Mouse (Mus musculus) kidney, adult 10 weeks (tissue): ENCODE measurements around the gene H2-Q4. TPM values are rescaled to one million over a fixed set of nuclear protein-coding genes. Genes with fewer than 3 reads are reported as not detected.

ENCODE experiments used
- polyA plus RNA-seq: library from polyadenylated mRNA; stranded (reverse); fragments of 350-450 nt; fragmentation: Illumina TruSeq; extraction: RNeasy Lipid Tissue Mini Kit (QIAGEN cat#74804); gene quantifications from one replicate; pipeline ENCODE4 v1.2.3, GENCODE M21; 2014; ENCODE audit warnings: low read depth, low replicate concordance

Gene H2-Q4
- polyA plus RNA-seq: 13.7 TPM

DNA sequence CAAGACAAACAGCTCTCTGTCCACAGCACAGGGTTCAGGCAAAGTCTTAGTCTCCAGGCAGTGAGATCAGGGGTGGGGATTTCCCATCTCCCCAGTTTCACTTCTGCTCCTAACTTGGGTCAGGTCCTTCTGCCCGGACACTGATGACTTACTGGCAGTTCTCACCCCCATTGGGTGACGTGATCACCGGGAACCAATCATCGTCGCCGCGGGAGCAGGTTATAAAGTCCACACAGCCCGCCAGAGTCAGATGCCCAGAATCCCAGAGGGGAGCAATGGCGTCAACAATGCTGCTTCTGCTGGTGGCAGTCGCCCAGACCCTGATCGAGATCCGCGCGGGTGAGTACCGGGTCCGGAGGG is at the start of gene H2-Q4:
H2-Q4 (plus strand) TSS at position 249 of the 360 bp plus-strand sequence.

DNA sequence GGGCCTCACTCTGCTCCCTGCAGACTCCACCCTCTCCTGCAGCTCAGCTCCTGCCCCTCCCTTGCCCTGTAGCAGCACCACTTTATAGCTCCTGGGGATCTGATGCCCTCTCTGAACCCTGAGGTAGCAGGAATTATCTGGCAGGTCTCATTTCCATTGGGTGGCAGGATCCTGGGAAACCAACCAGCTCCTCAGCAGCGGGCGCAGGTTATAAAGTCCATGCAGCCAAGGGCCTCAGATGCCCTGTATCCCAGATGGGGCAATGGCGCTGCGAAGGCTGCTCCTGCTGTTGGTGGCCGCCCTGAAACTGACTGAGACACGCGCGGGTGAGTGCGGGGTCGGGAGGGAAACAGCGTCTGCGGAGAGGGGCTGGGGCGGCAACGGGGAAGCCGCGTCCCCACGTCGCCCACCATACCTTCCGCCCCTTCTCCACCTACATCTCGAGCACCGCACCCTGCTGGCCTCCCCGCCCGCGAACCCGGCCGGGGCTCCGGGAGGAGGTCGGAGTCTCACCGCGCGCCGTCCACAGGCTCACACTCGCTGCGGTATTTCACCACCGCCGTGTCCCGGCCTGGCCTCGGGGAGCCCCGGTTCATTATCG is 37.2 kb upstream of the H2-Q4 start, which contains the start of gene H2-Q2:
H2-Q2 (plus strand) TSS at position 172 of the 601 bp plus-strand sequence.

DNA sequence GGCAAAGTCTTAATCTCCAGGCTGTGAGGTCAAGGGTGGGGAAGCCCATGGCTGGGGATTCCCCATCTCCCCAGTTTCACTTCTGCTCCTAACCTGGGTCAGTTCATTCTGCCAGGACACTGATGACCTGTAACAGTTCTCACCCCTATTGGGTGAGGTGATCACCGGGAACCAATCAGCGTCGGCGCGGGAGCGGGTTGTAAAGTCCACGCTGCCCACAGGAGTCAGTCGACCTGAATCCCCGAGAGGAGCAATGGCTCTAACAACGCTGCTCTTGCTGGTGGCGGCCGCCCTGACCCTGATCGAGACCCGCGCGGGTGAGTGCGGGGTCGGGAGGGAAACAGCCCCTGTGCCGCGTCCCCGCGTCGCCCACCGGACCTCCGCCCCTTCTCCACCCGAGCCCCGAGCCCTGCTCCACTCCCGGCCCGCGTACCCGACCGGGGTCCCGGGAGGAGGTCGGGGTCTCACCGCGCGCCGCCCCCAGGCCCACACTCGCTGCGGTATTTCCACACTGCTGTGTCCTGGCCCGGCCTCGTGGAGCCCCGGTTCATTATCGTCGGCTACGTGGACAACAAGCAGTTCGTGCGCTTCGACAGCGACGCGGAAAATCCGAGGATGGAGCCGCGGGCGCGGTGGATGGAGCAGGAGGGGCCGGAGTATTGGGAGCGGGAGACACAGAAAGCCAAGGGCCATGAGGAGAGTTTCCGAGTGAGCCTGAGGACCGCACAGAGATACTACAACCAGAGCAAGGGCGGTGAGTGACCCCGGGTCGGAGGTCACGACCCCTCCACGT is 45.4 kb downstream of the H2-Q4 start, which contains the start of gene H2-Q6:
H2-Q6 (plus strand) TSS at position 227 of the 793 bp plus-strand sequence.

Other genes with a start within 250 kb of the H2-Q4 start
- 4.8 TPM for gene Apom, start 247.6 kb upstream of the H2-Q4 start, polyA plus RNA-seq
- 3.9 TPM for gene Bag6, start 244.4 kb upstream of the H2-Q4 start, polyA plus RNA-seq
- 2.1 TPM for gene Prrc2a, start 214.7 kb upstream of the H2-Q4 start, polyA plus RNA-seq
- 2.3 TPM for gene Aif1, start 203.5 kb upstream of the H2-Q4 start, polyA plus RNA-seq
- not detected for gene Lst1, start 191.2 kb upstream of the H2-Q4 start, polyA plus RNA-seq
- gene Ltb, start 185.2 kb upstream of the H2-Q4 start, polyA plus RNA-seq: not detected
- gene Tnf, start 177.6 kb upstream of the H2-Q4 start, polyA plus RNA-seq: not detected
- gene Lta, start 174.3 kb upstream of the H2-Q4 start, polyA plus RNA-seq: not detected
- gene Gm16181, start 158.8 kb upstream of the H2-Q4 start, polyA plus RNA-seq: not detected
- gene Atp6v1g2, start 146.0 kb upstream of the H2-Q4 start, polyA plus RNA-seq: 5.2 TPM
- gene Nfkbil1, start 143.8 kb upstream of the H2-Q4 start, polyA plus RNA-seq: not detected
- 4.9 TPM for gene Ddx39b, start 137.9 kb upstream of the H2-Q4 start, polyA plus RNA-seq
- gene H2-D1, start 116.9 kb upstream of the H2-Q4 start, polyA plus RNA-seq: 26.4 TPM
- 0.28 TPM for gene H2-Q1, start 59.2 kb upstream of the H2-Q4 start, polyA plus RNA-seq
- gene H2-Q2, start 37.4 kb upstream of the H2-Q4 start, polyA plus RNA-seq: 4.2 TPM
- gene H2-Q6, start 45.2 kb downstream of the H2-Q4 start, polyA plus RNA-seq: 21.9 TPM
- gene H2-Q7, start 59.5 kb downstream of the H2-Q4 start, polyA plus RNA-seq: 4.7 TPM
- gene H2-Q10, start 90.5 kb downstream of the H2-Q4 start, polyA plus RNA-seq: 0.44 TPM
- not detected for gene Pou5f1, start 126.4 kb downstream of the H2-Q4 start, polyA plus RNA-seq
- gene Tcf19, start 137.2 kb downstream of the H2-Q4 start, polyA plus RNA-seq: 1.1 TPM
- 0.85 TPM for gene Cchcr1, start 137.5 kb downstream of the H2-Q4 start, polyA plus RNA-seq
- not detected for gene Psors1c2, start 153.6 kb downstream of the H2-Q4 start, polyA plus RNA-seq
- gene Cdsn, start 172.5 kb downstream of the H2-Q4 start, polyA plus RNA-seq: not detected
- gene 2300002M23Rik, start 187.8 kb downstream of the H2-Q4 start, polyA plus RNA-seq: not detected
- not detected for gene Sfta2, start 221.9 kb downstream of the H2-Q4 start, polyA plus RNA-seq
- not detected for gene Gm9573, start 247.0 kb downstream of the H2-Q4 start, polyA plus RNA-seq